Mouse (Mus musculus): ENCODE data around the gene Tmc3. TPM values are rescaled to one million over a fixed set of nuclear protein-coding genes. Genes with fewer than 3 reads are reported as not detected.

The Tmc3 gene
- polyA plus RNA-seq, 1 experiment from 2014 or later, result 1.4 TPM

- WGBS, result 59% methylated on average over 3 of the region's 3 CpGs
Measured at GRCm38 (mm10) chr7:83561849-83562248, 22.9 kb upstream of the Tmc3 start.

GRCm38 (mm10) chr7:83564635-83565291 lies 20.0 kb upstream of the Tmc3 start:
- H3K9me3 ChIP-seq (ENCODE audit: low read length), result no peaks in the 10 kb centered on the region
- no peaks in the 10 kb centered on the region for H3K36me3 ChIP-seq (ENCODE audit: insufficient read depth, low read length)
- no peak overlapping the region for H3K4me3 ChIP-seq (ENCODE audit: low read length)
- H3K27me3 ChIP-seq (ENCODE audit: insufficient read depth, low read length), result no peaks in the 10 kb centered on the region
- peaks cover 15% of the 10 kb centered on the region for H3K4me1 ChIP-seq (ENCODE audit: insufficient read depth, low read length)
- peak overlapping the region; percentile 72 for H3K27ac ChIP-seq (ENCODE audit: low read length)
- 29% methylated on average over 12 of the region's 12 CpGs for WGBS
- 0 out of 2 replicates have a peak overlapping the region, but pooled peaks have one; percentile 22 for H3K9ac ChIP-seq (replicated peaks; ENCODE audit: low read length)
- peak; percentile 81 for ATAC-seq (ENCODE audit: low FRiP score, low TSS enrichment)
- H3K4me2 ChIP-seq (replicated peaks; ENCODE audit: low read depth, low read length), result no peak overlapping the region

More at GRCm38 (mm10) chr7:83561849-83562248, 22.9 kb upstream of the Tmc3 start:
- Histone ChIP-seq H3K4me1 (ENCODE audit: insufficient read depth, low read length) (peaks cover 17% of the 10 kb centered on the region), H3K4me2 (replicated peaks; ENCODE audit: low read depth, low read length) (no peak overlapping the region), H3K27ac (ENCODE audit: low read length) (no peak overlapping the region), H3K9me3 (ENCODE audit: low read length) (no peaks in the 10 kb centered on the region), H3K36me3 (ENCODE audit: insufficient read depth, low read length) (no peaks in the 10 kb centered on the region), H3K4me3 (ENCODE audit: low read length) (no peak overlapping the region), H3K27me3 (ENCODE audit: insufficient read depth, low read length) (no peaks in the 10 kb centered on the region), H3K9ac (replicated peaks; ENCODE audit: low read length) (no peak overlapping the region)
- no peak for ATAC-seq (ENCODE audit: low FRiP score, low TSS enrichment)

DNA sequence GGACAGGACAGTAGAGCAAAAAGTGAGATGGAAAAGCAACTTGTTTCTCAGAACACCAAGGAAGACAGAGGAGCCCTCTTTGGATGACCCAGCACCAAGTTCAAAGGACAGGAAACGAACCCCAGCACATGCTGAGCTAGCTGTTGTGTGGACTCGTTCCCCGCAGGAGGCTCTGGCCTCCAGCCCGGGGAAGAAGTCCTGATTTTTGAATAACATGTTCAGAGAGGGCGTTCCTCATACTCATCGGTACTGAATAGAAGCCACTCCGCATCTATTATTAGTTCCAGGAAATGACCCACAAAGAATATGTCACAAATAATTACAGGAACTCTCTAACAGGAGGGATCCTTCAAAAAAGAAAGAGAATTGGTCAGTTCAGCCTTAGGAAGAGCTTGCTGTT lies 18.8 kb upstream of the Tmc3 start:
- ATAC-seq (ENCODE audit: low FRiP score, low TSS enrichment), result peak; percentile 60; the same call in 1 of the 2 replicates
- peak overlapping the region; percentile 72 for H3K27ac ChIP-seq (ENCODE audit: low read length)
- WGBS, result 37% methylated on average over 7 of the region's 7 CpGs
- H3K9ac ChIP-seq (replicated peaks; ENCODE audit: low read length), result no peak overlapping the region
- no peaks in the 10 kb centered on the region for H3K27me3 ChIP-seq (ENCODE audit: insufficient read depth, low read length)
- H3K4me3 ChIP-seq (ENCODE audit: low read length), result no peak overlapping the region
- H3K9me3 ChIP-seq (ENCODE audit: low read length), result no peaks in the 10 kb centered on the region
- H3K4me2 ChIP-seq (replicated peaks; ENCODE audit: low read depth, low read length), result no peak overlapping the region
- no peaks in the 10 kb centered on the region for H3K36me3 ChIP-seq (ENCODE audit: insufficient read depth, low read length)
- peaks cover 17% of the 10 kb centered on the region for H3K4me1 ChIP-seq (ENCODE audit: insufficient read depth, low read length)

DNA sequence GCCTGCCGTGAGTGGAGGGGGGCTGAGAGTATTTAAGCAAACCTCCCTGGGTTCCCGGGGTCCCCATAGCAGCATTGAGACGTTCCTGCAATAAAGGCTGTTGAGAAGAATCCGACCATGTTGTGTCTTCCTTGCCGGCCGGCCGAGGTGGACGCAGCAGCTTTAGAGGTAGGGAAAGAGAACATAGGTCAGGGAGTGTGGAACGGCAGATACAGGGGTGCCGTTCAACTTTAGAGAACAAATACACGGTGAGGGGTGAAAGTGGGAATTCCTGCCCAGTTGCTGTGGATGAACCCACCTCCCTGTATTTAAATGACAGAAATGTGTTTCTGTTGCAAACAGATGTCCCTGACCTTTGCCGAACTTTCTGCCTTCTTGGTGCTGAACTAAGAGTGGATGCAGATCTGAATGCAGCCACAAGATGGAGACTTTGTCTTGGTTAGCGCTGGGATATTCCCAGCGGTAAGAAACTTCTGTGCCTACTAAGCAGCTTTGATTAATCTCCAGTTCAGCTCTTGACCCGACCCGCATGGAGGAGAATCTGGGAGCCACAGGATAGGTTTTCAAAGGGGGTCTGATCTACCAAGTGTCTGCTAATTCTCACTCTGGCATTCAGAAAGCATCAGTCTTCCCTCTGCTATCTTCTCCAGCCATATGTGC lies 16.8 kb upstream of the Tmc3 start:
- no peak overlapping the region for H3K9ac ChIP-seq (replicated peaks; ENCODE audit: low read length)
- peaks cover 32% of the 10 kb centered on the region for H3K4me1 ChIP-seq (ENCODE audit: insufficient read depth, low read length)
- no peaks in the 10 kb centered on the region for H3K36me3 ChIP-seq (ENCODE audit: insufficient read depth, low read length)
- H3K4me2 ChIP-seq (replicated peaks; ENCODE audit: low read depth, low read length), result no peak overlapping the region
- H3K9me3 ChIP-seq (ENCODE audit: low read length), result no peaks in the 10 kb centered on the region
- no peaks in the 10 kb centered on the region for H3K27me3 ChIP-seq (ENCODE audit: insufficient read depth, low read length)
- no peak overlapping the region for H3K27ac ChIP-seq (ENCODE audit: low read length)
- ATAC-seq (ENCODE audit: low FRiP score, low TSS enrichment), result no peak
- H3K4me3 ChIP-seq (ENCODE audit: low read length), result no peak overlapping the region
- WGBS, result 47% methylated on average over 16 of the region's 16 CpGs

GRCm38 (mm10) chr7:83568815-83569214 lies 15.9 kb upstream of the Tmc3 start:
- H3K4me2 ChIP-seq (replicated peaks; ENCODE audit: low read depth, low read length), result no peak overlapping the region
- no peak for ATAC-seq (ENCODE audit: low FRiP score, low TSS enrichment)
- H3K27ac ChIP-seq (ENCODE audit: low read length), result no peak overlapping the region
- H3K4me3 ChIP-seq (ENCODE audit: low read length), result no peak overlapping the region
- H3K9ac ChIP-seq (replicated peaks; ENCODE audit: low read length), result no peak overlapping the region
- H3K36me3 ChIP-seq (ENCODE audit: insufficient read depth, low read length), result no peaks in the 10 kb centered on the region
- H3K9me3 ChIP-seq (ENCODE audit: low read length), result no peaks in the 10 kb centered on the region
- 90% methylated on average over 2 of the region's 2 CpGs for WGBS
- H3K4me1 ChIP-seq (ENCODE audit: insufficient read depth, low read length), result peaks cover 32% of the 10 kb centered on the region
- no peaks in the 10 kb centered on the region for H3K27me3 ChIP-seq (ENCODE audit: insufficient read depth, low read length)

DNA sequence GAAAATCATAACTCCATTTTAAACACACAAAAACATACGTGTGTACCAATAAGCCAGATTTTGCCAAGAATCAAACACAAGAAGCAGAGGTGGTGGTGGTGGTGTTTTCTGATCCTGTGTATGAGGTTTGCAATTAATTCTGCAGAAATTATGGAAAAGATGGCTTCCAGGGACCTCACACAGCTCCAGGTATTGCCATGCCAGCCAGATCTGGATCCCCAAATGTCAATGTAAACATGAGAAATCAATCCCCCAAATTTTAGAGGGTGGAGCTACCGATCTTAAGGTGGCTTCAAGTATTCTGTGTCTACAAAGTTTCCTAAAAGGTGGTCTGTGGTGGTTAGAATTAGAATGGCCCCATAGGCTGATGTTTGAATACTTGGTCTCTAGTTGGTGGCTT lies 15.3 kb upstream of the Tmc3 start:
- Histone ChIP-seq H3K27ac (ENCODE audit: low read length) (no peak overlapping the region), H3K4me3 (ENCODE audit: low read length) (no peak overlapping the region), H3K9ac (replicated peaks; ENCODE audit: low read length) (no peak overlapping the region), H3K27me3 (ENCODE audit: insufficient read depth, low read length) (no peaks in the 10 kb centered on the region), H3K4me1 (ENCODE audit: insufficient read depth, low read length) (peaks cover 32% of the 10 kb centered on the region), H3K9me3 (ENCODE audit: low read length) (no peaks in the 10 kb centered on the region), H3K36me3 (ENCODE audit: insufficient read depth, low read length) (no peaks in the 10 kb centered on the region), H3K4me2 (replicated peaks; ENCODE audit: low read depth, low read length) (no peak overlapping the region)
- 96% methylated on average over 2 of the region's 2 CpGs for WGBS
- ATAC-seq (ENCODE audit: low FRiP score, low TSS enrichment), result no peak

- 48% methylated on average over 4 of the region's 4 CpGs for WGBS
- no peaks in the 10 kb centered on the region for H3K27me3 ChIP-seq (ENCODE audit: insufficient read depth, low read length)
- no peaks in the 10 kb centered on the region for H3K9me3 ChIP-seq (ENCODE audit: low read length)
- ATAC-seq (ENCODE audit: low FRiP score, low TSS enrichment), result no peak
- no peak overlapping the region for H3K27ac ChIP-seq (ENCODE audit: low read length)
- H3K9ac ChIP-seq (replicated peaks; ENCODE audit: low read length), result no peak overlapping the region
- H3K4me2 ChIP-seq (replicated peaks; ENCODE audit: low read depth, low read length), result no peak overlapping the region
- H3K36me3 ChIP-seq (ENCODE audit: insufficient read depth, low read length), result no peaks in the 10 kb centered on the region
- H3K4me1 ChIP-seq (ENCODE audit: insufficient read depth, low read length), result peaks cover 20% of the 10 kb centered on the region
- no peak overlapping the region for H3K4me3 ChIP-seq (ENCODE audit: low read length)
Measured at GRCm38 (mm10) chr7:83571077-83571476, 13.7 kb upstream of the Tmc3 start.

- Histone ChIP-seq H3K27me3 (ENCODE audit: insufficient read depth, low read length) (no peaks in the 10 kb centered on the region), H3K9me3 (ENCODE audit: low read length) (no peaks in the 10 kb centered on the region), H3K4me2 (replicated peaks; ENCODE audit: low read depth, low read length) (no peak overlapping the region), H3K9ac (replicated peaks; ENCODE audit: low read length) (no peak overlapping the region), H3K4me3 (ENCODE audit: low read length) (no peak overlapping the region), H3K36me3 (ENCODE audit: insufficient read depth, low read length) (no peaks in the 10 kb centered on the region), H3K27ac (ENCODE audit: low read length) (no peak overlapping the region), H3K4me1 (ENCODE audit: insufficient read depth, low read length) (peaks cover 17% of the 10 kb centered on the region)
- WGBS, result 45% methylated on average over 3 of the region's 3 CpGs
- ATAC-seq (ENCODE audit: low FRiP score, low TSS enrichment), result no peak
Measured at GRCm38 (mm10) chr7:83571901-83572300, 12.8 kb upstream of the Tmc3 start.

- no peak for ATAC-seq (ENCODE audit: low FRiP score, low TSS enrichment)
- Histone ChIP-seq H3K9me3 (ENCODE audit: low read length) (no peaks in the 10 kb centered on the region), H3K9ac (replicated peaks; ENCODE audit: low read length) (no peak overlapping the region), H3K27ac (ENCODE audit: low read length) (no peak overlapping the region), H3K4me1 (ENCODE audit: insufficient read depth, low read length) (peaks cover 17% of the 10 kb centered on the region), H3K4me2 (replicated peaks; ENCODE audit: low read depth, low read length) (no peak overlapping the region), H3K4me3 (ENCODE audit: low read length) (no peak overlapping the region), H3K27me3 (ENCODE audit: insufficient read depth, low read length) (no peaks in the 10 kb centered on the region), H3K36me3 (ENCODE audit: insufficient read depth, low read length) (no peaks in the 10 kb centered on the region)
- 44% methylated on average over 2 of the region's 2 CpGs for WGBS
Measured at GRCm38 (mm10) chr7:83572451-83572850, 12.3 kb upstream of the Tmc3 start.

- Histone ChIP-seq H3K36me3 (ENCODE audit: insufficient read depth, low read length) (no peaks in the 10 kb centered on the region), H3K4me3 (ENCODE audit: low read length) (no peak overlapping the region), H3K27me3 (ENCODE audit: insufficient read depth, low read length) (no peaks in the 10 kb centered on the region), H3K4me2 (replicated peaks; ENCODE audit: low read depth, low read length) (no peak overlapping the region), H3K9ac (replicated peaks; ENCODE audit: low read length) (no peak overlapping the region), H3K4me1 (ENCODE audit: insufficient read depth, low read length) (peaks cover 13% of the 10 kb centered on the region), H3K9me3 (ENCODE audit: low read length) (no peaks in the 10 kb centered on the region), H3K27ac (ENCODE audit: low read length) (no peak overlapping the region)
- 0 out of 2 replicates have a peak, but pooled peaks have one; percentile 35 for ATAC-seq (ENCODE audit: low FRiP score, low TSS enrichment)
- WGBS, result 51% methylated on average over 4 of the region's 4 CpGs
Measured at GRCm38 (mm10) chr7:83580946-83581345, 3.8 kb upstream of the Tmc3 start.
